ENCODE assay signal across 8 mouse cellular contexts in genomic region chr17:57070699-57071098, GRCm38 (mm10). TPM values are rescaled to one million over a fixed set of nuclear protein-coding genes. Genes with fewer than 3 reads are reported as not detected.
DNase-seq lines count a peak whose midpoint lies in the region; ATAC-seq and TF ChIP-seq lines count a peak whose summit lies in the region.

No protein-coding gene starts in this region.

- peak; percentile 81 for DNase-seq in thymus, postnatal 0 days (ENCODE audit: low spot score)
- DNase-seq in thymus, adult 2 months = no peak
- DNase-seq in layer of hippocampus, postnatal 25 days (ENCODE audit: extremely low spot score in 1 of 2, low spot score in 1 of 2) = no peak
- no peak for DNase-seq in T-cell, adult 2 months (ENCODE audit: low spot score)
- no peak for DNase-seq in right cerebral cortex, postnatal 10 days (ENCODE audit: low spot score in 2 of 2)

- no peak overlapping the region for H3K9ac ChIP-seq in intestine, postnatal 0 days (ENCODE audit: low read depth, low read length)
- H3K9ac ChIP-seq in lung, embryonic 15.5 days = no peak overlapping the region
- H3K9ac ChIP-seq in stomach, embryonic 16.5 days (ENCODE audit: low read length) = peak overlapping the region; percentile 23

- WGBS in thymus, adult 2 months = 79% methylated on average over 11 of the region's 11 CpGs
- WGBS in intestine, postnatal 0 days = 7% methylated on average over 11 of the region's 11 CpGs
- WGBS in lung, embryonic 15.5 days = 5% methylated on average over 11 of the region's 11 CpGs
- 5% methylated on average over 11 of the region's 11 CpGs for WGBS in stomach, embryonic 16.5 days

- no peaks in the 10 kb centered on the region for H3K9me3 ChIP-seq in intestine, postnatal 0 days (ENCODE audit: control insufficient read depth)
- no peaks in the 10 kb centered on the region for H3K9me3 ChIP-seq in lung, embryonic 15.5 days
- no peaks in the 10 kb centered on the region for H3K9me3 ChIP-seq in stomach, embryonic 16.5 days (replicated peaks; ENCODE audit: control insufficient read depth, low read length)

- ATAC-seq in intestine, postnatal 0 days = peak; percentile 70
- peak; percentile 70; the same call in 1 of the 2 replicates for ATAC-seq in lung, embryonic 15.5 days (ENCODE audit: borderline replicate concordance, extremely low read depth, low FRiP score, low TSS enrichment)
- peak; percentile 84 for ATAC-seq in stomach, embryonic 16.5 days (ENCODE audit: insufficient read depth, low FRiP score)

- no peak for TF ChIP-seq POLR2A in thymus, adult 2 months (IDR thresholded peaks at IDR 0.05; ENCODE audit: control insufficient read depth, extremely low read depth, insufficient read depth, low read length, poor library complexity)

- H3K4me2 ChIP-seq in intestine, postnatal 0 days (replicated peaks; ENCODE audit: low read depth) = peak overlapping the region; percentile 22; the same call in 1 of the 2 replicates
- H3K4me2 ChIP-seq in lung, embryonic 15.5 days = peak overlapping the region; percentile 48
- peak overlapping the region; percentile 43 for H3K4me2 ChIP-seq in stomach, embryonic 16.5 days (ENCODE audit: low read depth, low read length)

- no peaks in the 10 kb centered on the region for H3K27me3 ChIP-seq in thymus, adult 2 months (ENCODE audit: control insufficient read depth, insufficient read depth, low read length)
- H3K27me3 ChIP-seq in intestine, postnatal 0 days (replicated peaks; ENCODE audit: control insufficient read depth, insufficient read depth, low read length) = no peaks in the 10 kb centered on the region
- peaks cover 9% of the 10 kb centered on the region; the same call in 1 of the 2 replicates for H3K27me3 ChIP-seq in lung, embryonic 15.5 days
- H3K27me3 ChIP-seq in stomach, embryonic 16.5 days (ENCODE audit: control insufficient read depth, insufficient read depth, low read length) = no peaks in the 10 kb centered on the region

- H3K4me1 ChIP-seq in thymus, adult 2 months (replicated peaks; ENCODE audit: control insufficient read depth, insufficient read depth, low read length) = peaks cover 12% of the 10 kb centered on the region
- H3K4me1 ChIP-seq in intestine, postnatal 0 days (replicated peaks; ENCODE audit: control insufficient read depth, insufficient read depth, low read length) = no peaks in the 10 kb centered on the region
- no peaks in the 10 kb centered on the region for H3K4me1 ChIP-seq in lung, embryonic 15.5 days
- H3K4me1 ChIP-seq in stomach, embryonic 16.5 days (ENCODE audit: control insufficient read depth, insufficient read depth, low read length) = no peaks in the 10 kb centered on the region

- no peak overlapping the region for H3K4me3 ChIP-seq in thymus, adult 2 months (ENCODE audit: control insufficient read depth, insufficient read depth, low read length)
- H3K4me3 ChIP-seq in intestine, postnatal 0 days (ENCODE audit: low read depth, low read length) = no peak overlapping the region
- H3K4me3 ChIP-seq in lung, embryonic 15.5 days = peak overlapping the region; percentile 30
- H3K4me3 ChIP-seq in stomach, embryonic 16.5 days (replicated peaks; ENCODE audit: low read length) = peak overlapping the region; percentile 24

- H3K36me3 ChIP-seq in thymus, adult 2 months (ENCODE audit: control insufficient read depth, insufficient read depth, low read length) = peaks cover 12% of the 10 kb centered on the region
- peaks cover 12% of the 10 kb centered on the region; the same call in 1 of the 2 replicates for H3K36me3 ChIP-seq in intestine, postnatal 0 days (ENCODE audit: control insufficient read depth, insufficient read depth)
- H3K36me3 ChIP-seq in lung, embryonic 15.5 days = no peaks in the 10 kb centered on the region
- no peaks in the 10 kb centered on the region for H3K36me3 ChIP-seq in stomach, embryonic 16.5 days (ENCODE audit: control insufficient read depth, insufficient read depth, low read length)

- no peak for TF ChIP-seq CTCF in thymus, adult 2 months (IDR thresholded peaks at IDR 0.05; ENCODE audit: borderline replicate concordance, control insufficient read depth, extremely low read depth, insufficient read depth, low read length, poor library complexity)
- TF ChIP-seq CTCF in intestine, postnatal 0 days (IDR thresholded peaks at IDR 0.05; ENCODE audit: low read depth) = no peak

- H3K27ac ChIP-seq in thymus, adult 2 months (ENCODE audit: control insufficient read depth, insufficient read depth, low read length) = no peak overlapping the region
- no peak overlapping the region for H3K27ac ChIP-seq in intestine, postnatal 0 days (ENCODE audit: low read depth, low read length)
- no peak overlapping the region for H3K27ac ChIP-seq in lung, embryonic 15.5 days
- no peak overlapping the region; the same call in 1 of the 2 replicates for H3K27ac ChIP-seq in stomach, embryonic 16.5 days (ENCODE audit: low read length)

RNA-seq across cellular contexts. Expression of gene Dennd1c, which starts 7.6 kb away (rescaled TPM):
- polyA plus RNA-seq in thymus, postnatal 0 days (2015; fragmentation: Nextera tagmentation; extraction: Ambion mirVana) = 49.8 and 65.1 TPM in 2 replicates
- 176 and 196 TPM in 2 replicates for polyA plus RNA-seq in thymus, adult 2 months (2012; rRNA removed)
- 5.2 and 5.3 TPM in 2 replicates for polyA plus RNA-seq in intestine, postnatal 0 days (2015; fragmentation: Nextera tagmentation; extraction: Ambion mirVana)
- polyA plus RNA-seq in lung, embryonic 15.5 days (2015; fragmentation: Nextera tagmentation; extraction: Ambion mirVana) = 4.8 and 5.6 TPM in 2 replicates
- polyA plus RNA-seq in stomach, embryonic 16.5 days (2015; fragmentation: Nextera tagmentation; extraction: Ambion mirVana) = 6.3 and 6.6 TPM in 2 replicates
- total RNA-seq in layer of hippocampus, postnatal 25 days (2021) = 1 to 10 TPM in 1 of 2 experiments, under 1 TPM in 1; 0.47 to 2.0 TPM

RNA-seq across cellular contexts. Expression of gene Slc25a23, which starts 11.0 kb away (rescaled TPM):
- 8.3 and 8.8 TPM in 2 replicates for polyA plus RNA-seq in thymus, postnatal 0 days (2015; fragmentation: Nextera tagmentation; extraction: Ambion mirVana)
- 76.5 and 93.2 TPM in 2 replicates for polyA plus RNA-seq in thymus, adult 2 months (2012; rRNA removed)
- polyA plus RNA-seq in intestine, postnatal 0 days (2015; fragmentation: Nextera tagmentation; extraction: Ambion mirVana) = 4.8 and 5.1 TPM in 2 replicates
- 8.7 and 9.5 TPM in 2 replicates for polyA plus RNA-seq in lung, embryonic 15.5 days (2015; fragmentation: Nextera tagmentation; extraction: Ambion mirVana)
- polyA plus RNA-seq in stomach, embryonic 16.5 days (2015; fragmentation: Nextera tagmentation; extraction: Ambion mirVana) = 6.5 and 7.4 TPM in 2 replicates
- total RNA-seq in layer of hippocampus, postnatal 25 days (2021) = 100 to 1,000 TPM; 351 to 373 TPM

RNA-seq across cellular contexts. Expression of gene Crb3, which starts 11.8 kb away (rescaled TPM):
- polyA plus RNA-seq in thymus, postnatal 0 days (2015; fragmentation: Nextera tagmentation; extraction: Ambion mirVana) = 1.6 and 2.7 TPM in 2 replicates
- polyA plus RNA-seq in thymus, adult 2 months (2012; rRNA removed) = 3.4 and 5.9 TPM in 2 replicates
- 121 and 130 TPM in 2 replicates for polyA plus RNA-seq in intestine, postnatal 0 days (2015; fragmentation: Nextera tagmentation; extraction: Ambion mirVana)
- 55.3 and 57.0 TPM in 2 replicates for polyA plus RNA-seq in lung, embryonic 15.5 days (2015; fragmentation: Nextera tagmentation; extraction: Ambion mirVana)
- 62.6 and 65.5 TPM in 2 replicates for polyA plus RNA-seq in stomach, embryonic 16.5 days (2015; fragmentation: Nextera tagmentation; extraction: Ambion mirVana)
- total RNA-seq in layer of hippocampus, postnatal 25 days (2021) = under 1 TPM in 1 of 2 experiments, not detected in 1; 0.99 TPM

RNA-seq across cellular contexts. Expression of gene Tubb4a, which starts 16.9 kb away (rescaled TPM):
- polyA plus RNA-seq in thymus, postnatal 0 days (2015; fragmentation: Nextera tagmentation; extraction: Ambion mirVana) = 1.0 and 1.2 TPM in 2 replicates
- 5.5 and 5.7 TPM in 2 replicates for polyA plus RNA-seq in thymus, adult 2 months (2012; rRNA removed)
- 12.6 and 14.6 TPM in 2 replicates for polyA plus RNA-seq in intestine, postnatal 0 days (2015; fragmentation: Nextera tagmentation; extraction: Ambion mirVana)
- 16.4 and 17.5 TPM in 2 replicates for polyA plus RNA-seq in lung, embryonic 15.5 days (2015; fragmentation: Nextera tagmentation; extraction: Ambion mirVana)
- polyA plus RNA-seq in stomach, embryonic 16.5 days (2015; fragmentation: Nextera tagmentation; extraction: Ambion mirVana) = 20.5 and 21.9 TPM in 2 replicates
- 100 to 1,000 TPM; 633 to 647 TPM for total RNA-seq in layer of hippocampus, postnatal 25 days (2021)

RNA-seq across cellular contexts. Expression of gene Slc25a41, which starts 29.2 kb away (rescaled TPM):
- 0.10 TPM in 1 of 2 replicates, not detected in the other for polyA plus RNA-seq in thymus, postnatal 0 days (2015; fragmentation: Nextera tagmentation; extraction: Ambion mirVana)
- 0.22 and 0.38 TPM in 2 replicates for polyA plus RNA-seq in thymus, adult 2 months (2012; rRNA removed)
- not detected in 2 replicates for polyA plus RNA-seq in intestine, postnatal 0 days (2015; fragmentation: Nextera tagmentation; extraction: Ambion mirVana)
- polyA plus RNA-seq in lung, embryonic 15.5 days (2015; fragmentation: Nextera tagmentation; extraction: Ambion mirVana) = 0.12 TPM in 1 of 2 replicates, not detected in the other
- polyA plus RNA-seq in stomach, embryonic 16.5 days (2015; fragmentation: Nextera tagmentation; extraction: Ambion mirVana) = not detected in 2 replicates
- under 1 TPM in 1 of 2 experiments, not detected in 1; 0.22 TPM for total RNA-seq in layer of hippocampus, postnatal 25 days (2021)

Comparison
In these comparisons a context has a peak if more than half of its experiments do, and no peak if none do; other contexts are left out.
1. H3K4me3 ChIP-seq: peak in lung, embryonic 15.5 days (single experiment) and stomach, embryonic 16.5 days (single experiment); none in thymus, adult 2 months (single experiment) and intestine, postnatal 0 days (single experiment).
2. Peak in every context shown above with its lines, with median percentiles within 50 percentile points of each other: ATAC-seq and H3K4me2 ChIP-seq.